In genomic region chr5:65958597-65958996, GRCm38 (mm10) we compare ENCODE assay signal across 8 mouse cellular contexts. TPM values are rescaled to one million over a fixed set of nuclear protein-coding genes. Genes with fewer than 3 reads are reported as not detected.
A peak's percentile ranks its signal among the peaks of the same experiment; 100 is the strongest.
DNase-seq lines count a peak whose midpoint lies in the region; TF ChIP-seq lines count a peak whose summit lies in the region.
"Had no signal": no experiment of that assay in that cellular context is flagged by ENCODE, and none has a peak within 500 bp of the region (broad histone marks: within the 10 kb centered on the region; RNA-seq: fewer than 3 reads in every experiment).

No protein-coding gene starts in this region.

- H3K4me3 ChIP-seq in spleen, adult 2 months (ENCODE audit: extremely low read depth, insufficient read depth, insufficient read length), result no peak overlapping the region

- intact Hi-C loops in heart, postnatal 10 days (cut with DNase I), result loop anchor here (10.0 kb wide), 1 partner anchor 424 kb away; the partner anchor contains the start of genes Smim14 and Ube2k

- 2% methylated on average over 4 of the region's 4 CpGs for WGBS in spleen, adult 2 months

- H3K27ac ChIP-seq in spleen, adult 2 months (ENCODE audit: insufficient read depth, low read length), result no peak overlapping the region

- no peaks in the 10 kb centered on the region for H3K27me3 ChIP-seq in spleen, adult 2 months (ENCODE audit: control insufficient read depth, insufficient read depth, low read length)

- no peaks in the 10 kb centered on the region for H3K36me3 ChIP-seq in spleen, adult 2 months (ENCODE audit: control insufficient read depth, insufficient read depth, low read length)

- TF ChIP-seq POLR2A in spleen, adult 2 months (IDR thresholded peaks at IDR 0.05; ENCODE audit: low read depth, low read length), result no peak

- TF ChIP-seq CTCF in spleen, adult 2 months (IDR thresholded peaks at IDR 0.05; ENCODE audit: extremely low read depth, insufficient read depth, insufficient read length, insufficient replicate concordance), result peak; percentile 69; the same call in 1 of the 2 replicates

- DNase-seq in heart, postnatal 10 days, result peak; percentile 39 to 62
- no peak for DNase-seq in heart, adult 9 months (ENCODE audit: low spot score in 2 of 2)
- DNase-seq in spleen, adult 2 months (ENCODE audit: low read depth in 1 of 2, low spot score in 2 of 2), result peak; percentile 53 to 56
- DNase-seq in spleen, adult 12 weeks (ENCODE audit: low spot score), result no peak
- DNase-seq in adrenal gland, postnatal 36 days, result peak; percentile 44 to 60
- peak; percentile 29 to 71 for DNase-seq in kidney, postnatal 36 days
- DNase-seq in spleen, postnatal 36 days (ENCODE audit: low spot score in 2 of 2), result peak; percentile 31 to 47

- H3K4me1 ChIP-seq in spleen, adult 2 months (ENCODE audit: control insufficient read depth, insufficient read depth, insufficient read length), result peaks cover 8% of the 10 kb centered on the region; the same call in 1 of the 2 replicates

RNA-seq across cellular contexts. Expression of gene Chrna9, which starts 23.9 kb away (rescaled TPM):
- under 1 TPM in 1 of 2 experiments, not detected in 1; 0.55 TPM for total RNA-seq in heart, postnatal 10 days (2021)
- polyA plus RNA-seq in spleen, adult 2 months (2012; rRNA removed), result 0.54 TPM in 1 of 2 replicates, not detected in the other
- total RNA-seq in adrenal gland, postnatal 36 days (2021), result not detected

RNA-seq across cellular contexts. Expression of gene 9130230L23Rik, which starts 45.5 kb away (rescaled TPM):
- not detected for total RNA-seq in heart, postnatal 10 days (2021)
- polyA plus RNA-seq in spleen, adult 2 months (2012; rRNA removed), result 0.13 and 0.33 TPM in 2 replicates
- 1 to 10 TPM in 1 of 2 experiments, under 1 TPM in 1; 0.53 to 1.3 TPM for total RNA-seq in adrenal gland, postnatal 36 days (2021)
- polyA plus RNA-seq: limb, embryonic 14.5 days had no signal

Comparison
In these comparisons a context has a peak if more than half of its experiments do, and no peak if none do; other contexts are left out.
1. DNase-seq: peak in heart, postnatal 10 days (2 of 2), spleen, adult 2 months (2 of 2), adrenal gland, postnatal 36 days (2 of 2), kidney, postnatal 36 days (2 of 2) and spleen, postnatal 36 days (2 of 2); none in heart, adult 9 months (0 of 2) and spleen, adult 12 weeks (single experiment).